Mouse (Mus musculus): Measurements from ENCODE around the gene Igflr1.

DNA sequence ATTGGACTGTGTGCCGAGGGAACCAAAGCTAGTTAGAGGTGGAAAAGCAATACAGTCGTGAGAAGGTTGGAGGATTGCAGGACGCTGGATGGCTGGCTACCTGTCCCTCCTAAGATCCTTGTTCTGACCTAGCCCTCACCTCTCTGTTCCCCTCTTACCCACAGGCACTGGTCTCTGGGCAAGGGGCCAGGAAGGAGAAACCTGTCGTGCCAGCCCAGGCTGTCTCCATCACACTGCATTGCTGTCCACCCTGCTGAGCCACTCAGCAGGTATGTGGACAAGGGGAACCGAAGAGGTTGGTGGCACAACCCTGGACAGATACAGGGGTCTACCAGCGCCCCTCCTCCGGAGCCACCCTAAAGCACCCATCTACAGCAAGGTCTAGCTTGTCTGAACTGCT is 35.4 kb downstream of the Igflr1 start:
- no peak for TF ChIP-seq POLR2A (IDR thresholded peaks at IDR 0.05; ENCODE audit: insufficient read depth, low read depth, low read length)
- TF ChIP-seq CTCF (IDR thresholded peaks at IDR 0.05; ENCODE audit: insufficient read depth, low read depth, low read length): no peak
